Mouse (Mus musculus) embryonic facial prominence, embryonic 14.5 days (tissue): ENCODE data around the gene Vdac2. TPM values are rescaled to one million over a fixed set of nuclear protein-coding genes. Genes with fewer than 3 reads are reported as not detected.

Source experiments
- ATAC-seq: fragments of 200-750 bp; cut with Nextera tagmentation; 2 replicates; pipeline ENCODE4 v1.8.0; 2017; ENCODE audit warnings: low read depth, moderate number of reproducible peaks, moderate TSS enrichment
- DNase-seq: peaks from one replicate; pipeline ENCODE4 v3.0.0-alpha.2; 2015; ENCODE audit warnings: low spot score
- H3K27ac ChIP-seq: fragments of 300-500 bp; sonication (generic); replicated peaks from 2 replicates; pipeline ENCODE4 v1.5.1; 2014; ENCODE audit warnings: low read depth, mild to moderate bottlenecking, low read length, moderate library complexity
- H3K27me3 ChIP-seq: fragments of 300-500 bp; sonication (generic); replicated peaks from 2 replicates; pipeline ENCODE4 v1.6.1; 2014; ENCODE audit warnings: low read length; ENCODE audit not compliant: control insufficient read depth, insufficient read depth
- H3K36me3 ChIP-seq: fragments of 300-500 bp; sonication (generic); 2 replicates; pipeline ENCODE4 v1.6.1; 2014; ENCODE audit warnings: low read length, mixed read lengths; ENCODE audit not compliant: control insufficient read depth, insufficient read depth
- H3K4me1 ChIP-seq: fragments of 300-500 bp; sonication (generic); 2 replicates; pipeline ENCODE4 v1.6.1; 2014; ENCODE audit warnings: antibody characterized with exemption, low read length; ENCODE audit not compliant: control insufficient read depth, insufficient read depth
- H3K4me2 ChIP-seq: fragments of 300-500 bp; sonication (generic); 2 replicates; pipeline ENCODE4 v1.6.1; 2014; ENCODE audit warnings: low read depth, mild to moderate bottlenecking, low read length, moderate library complexity, mixed read lengths
- H3K4me3 ChIP-seq: fragments of 300-500 bp; sonication (generic); 2 replicates; pipeline ENCODE4 v1.5.1; 2014; ENCODE audit warnings: low read depth, mild to moderate bottlenecking, low read length
- H3K9ac ChIP-seq: fragments of 300-500 bp; sonication (generic); 2 replicates; pipeline ENCODE4 v1.6.1; 2014; ENCODE audit warnings: low read depth, mild to moderate bottlenecking, low read length, moderate library complexity, mixed read lengths
- H3K9me3 ChIP-seq: fragments of 300-500 bp; sonication (generic); 2 replicates; pipeline ENCODE4 v1.6.1; 2016; ENCODE audit warnings: low read length; ENCODE audit not compliant: control insufficient read depth
- WGBS: fragments of 180-500 bp; shearing (Covaris S2); extraction: QIAGEN DNeasy Blood & Tissue Kit; methylation state at CpG from one replicate; pipeline ENCODE4 v1.1.7; 2014; 5-methylcytosine and 5-hydroxymethylcytosine counted together
- polyA plus RNA-seq: library from polyadenylated mRNA; unstranded; fragments of >200 nt; fragmentation: Nextera tagmentation; extraction: Ambion mirVana; gene quantifications from 2 replicates; pipeline ENCODE4 v1.2.1, GENCODE M21; 2014

Gene Vdac2
- polyA plus RNA-seq, 1 experiment from 2014 or later = 260 TPM

DNA sequence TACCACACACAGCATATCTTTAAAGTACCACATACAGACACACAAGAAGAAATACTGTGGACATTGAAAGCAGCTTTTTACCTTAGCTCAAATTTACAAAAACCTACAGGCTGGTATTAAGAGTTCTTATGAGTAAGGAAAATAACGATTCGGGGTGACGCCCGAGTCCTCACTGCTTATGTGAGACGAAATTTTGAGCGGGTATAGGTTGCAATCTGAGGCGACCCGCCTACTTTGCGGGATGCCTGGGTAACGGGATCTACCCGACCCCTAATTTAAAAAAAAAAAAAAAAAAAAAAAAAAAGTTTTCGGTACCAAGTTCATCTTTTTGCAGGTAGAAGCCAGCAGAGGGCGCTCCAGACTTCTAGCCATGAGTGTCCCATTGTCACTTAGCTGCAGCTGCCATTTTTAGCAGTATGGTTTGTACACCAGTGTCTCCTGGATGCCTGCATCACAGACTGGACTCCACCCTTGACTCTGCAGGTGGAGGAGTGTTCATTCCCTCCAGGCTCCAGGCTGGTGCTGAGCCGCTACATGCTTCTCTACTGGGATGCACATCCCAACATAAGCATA lies 12.4 kb upstream of the Vdac2 start:
- 21% methylated on average over 13 of the region's 14 CpGs for WGBS
- H3K9ac ChIP-seq = no peak overlapping the region
- no peak overlapping the region for H3K27ac ChIP-seq
- H3K4me1 ChIP-seq = no peaks in the 10 kb centered on the region
- H3K9me3 ChIP-seq = no peaks in the 10 kb centered on the region
- H3K4me2 ChIP-seq = no peak overlapping the region
- ATAC-seq = no peak
- peak; percentile 77 for DNase-seq
- no peaks in the 10 kb centered on the region for H3K27me3 ChIP-seq
- no peaks in the 10 kb centered on the region for H3K36me3 ChIP-seq
- H3K4me3 ChIP-seq = no peak overlapping the region

DNA sequence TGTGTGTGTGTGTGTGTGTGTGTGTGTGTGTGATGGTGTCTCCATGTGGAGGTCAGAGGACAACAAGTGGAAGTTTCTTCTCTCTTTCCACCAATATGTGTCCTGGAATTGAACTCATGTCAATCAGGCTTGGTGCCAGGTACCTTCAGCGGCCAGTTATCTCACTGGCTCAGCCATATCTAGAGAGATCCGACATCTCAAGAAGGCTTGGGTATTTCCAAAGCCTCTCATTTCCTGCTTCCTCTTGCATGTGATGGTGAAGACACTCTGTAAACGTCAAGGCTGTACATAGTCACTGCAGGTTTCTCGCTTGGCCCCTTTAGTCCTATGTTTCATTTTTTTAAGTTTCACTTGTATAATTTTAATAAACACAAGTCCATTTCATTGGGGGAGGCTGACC lies 11.8 kb upstream of the Vdac2 start:
- 82% methylated on average over 4 of the region's 4 CpGs for WGBS
- Histone ChIP-seq H3K9me3 (no peaks in the 10 kb centered on the region), H3K4me1 (no peaks in the 10 kb centered on the region), H3K4me2 (no peak overlapping the region), H3K36me3 (no peaks in the 10 kb centered on the region), H3K27me3 (no peaks in the 10 kb centered on the region), H3K4me3 (no peak overlapping the region), H3K27ac (no peak overlapping the region), H3K9ac (no peak overlapping the region)
- ATAC-seq (no peak), DNase-seq (no peak)

DNA sequence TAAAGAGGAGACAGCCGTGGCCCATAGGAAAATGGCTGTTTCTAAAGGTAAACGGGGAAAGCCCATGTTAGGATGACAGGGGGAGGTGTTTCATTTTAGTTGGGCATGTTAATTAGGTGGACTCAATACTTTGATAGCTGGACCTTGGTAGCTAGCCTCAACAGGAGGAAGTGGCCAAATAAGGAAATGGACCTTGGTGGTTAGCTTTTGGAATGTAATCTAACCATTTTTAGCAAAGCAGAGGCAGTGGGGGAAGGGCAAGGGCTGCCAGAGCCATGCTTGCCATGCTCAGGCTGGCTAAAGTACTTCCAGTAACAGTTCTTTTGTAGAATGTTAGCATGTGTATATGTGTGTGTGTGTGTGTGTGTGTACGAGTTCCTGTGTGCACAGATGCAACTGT lies 11.2 kb upstream of the Vdac2 start:
- H3K9ac ChIP-seq = no peak overlapping the region
- no peak overlapping the region for H3K27ac ChIP-seq
- no peaks in the 10 kb centered on the region for H3K4me1 ChIP-seq
- H3K27me3 ChIP-seq = no peaks in the 10 kb centered on the region
- no peak overlapping the region for H3K4me2 ChIP-seq
- ATAC-seq (no peak), DNase-seq (no peak)
- no peaks in the 10 kb centered on the region for H3K36me3 ChIP-seq
- no peaks in the 10 kb centered on the region for H3K9me3 ChIP-seq
- 91% methylated on average over 3 of the region's 3 CpGs for WGBS
- no peak overlapping the region for H3K4me3 ChIP-seq

DNA sequence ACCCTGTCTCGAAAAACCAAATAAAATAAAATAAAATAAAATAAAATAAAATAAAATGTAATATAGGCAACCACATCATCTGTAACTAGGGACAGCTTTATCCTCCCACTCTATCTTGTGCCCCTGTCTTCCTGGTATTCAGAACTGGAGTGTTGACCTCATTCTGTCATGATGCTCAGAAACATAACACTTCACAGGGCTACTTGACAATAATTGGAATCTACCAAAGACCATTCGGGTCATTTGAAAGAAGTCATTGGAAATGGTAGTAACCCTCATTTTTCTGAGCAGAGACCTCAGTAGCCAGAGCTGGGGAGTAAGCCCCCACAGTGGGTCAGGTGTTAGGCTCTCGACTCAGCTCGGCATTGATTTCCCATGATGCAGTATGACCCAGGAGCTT lies 10.4 kb upstream of the Vdac2 start:
- Histone ChIP-seq H3K9ac (no peak overlapping the region), H3K4me3 (no peak overlapping the region), H3K9me3 (no peaks in the 10 kb centered on the region), H3K4me1 (no peaks in the 10 kb centered on the region), H3K4me2 (no peak overlapping the region), H3K27me3 (no peaks in the 10 kb centered on the region), H3K36me3 (no peaks in the 10 kb centered on the region), H3K27ac (no peak overlapping the region)
- WGBS = 88% methylated on average over 4 of the region's 4 CpGs
- DNase-seq = no peak
- ATAC-seq = no peak

DNA sequence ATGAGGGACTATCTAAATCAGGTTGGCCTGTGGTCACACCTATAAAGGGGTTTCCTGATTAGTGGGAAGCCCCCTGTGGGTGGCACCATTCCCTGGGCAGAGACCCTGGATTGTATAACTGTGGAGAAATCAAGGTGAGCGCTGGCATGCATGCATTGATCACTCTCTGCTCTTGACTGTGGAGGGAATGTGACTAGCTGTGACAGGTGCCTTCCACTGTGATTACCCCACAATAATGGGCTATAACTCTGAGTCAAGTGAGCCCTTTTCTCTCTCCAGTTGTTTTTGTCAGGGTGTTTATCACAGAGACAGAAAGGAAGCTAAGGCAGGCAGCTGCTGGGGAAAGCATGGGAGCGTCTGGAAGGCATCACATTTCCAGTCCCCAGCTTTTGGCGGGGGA lies 8.8 kb upstream of the Vdac2 start:
- Histone ChIP-seq H3K9ac (no peak overlapping the region), H3K4me2 (no peak overlapping the region), H3K9me3 (no peaks in the 10 kb centered on the region), H3K27me3 (no peaks in the 10 kb centered on the region), H3K4me1 (no peaks in the 10 kb centered on the region), H3K4me3 (no peak overlapping the region), H3K36me3 (no peaks in the 10 kb centered on the region), H3K27ac (no peak overlapping the region)
- ATAC-seq (no peak), DNase-seq (no peak)
- WGBS = 53% methylated on average over 3 of the region's 3 CpGs

DNA sequence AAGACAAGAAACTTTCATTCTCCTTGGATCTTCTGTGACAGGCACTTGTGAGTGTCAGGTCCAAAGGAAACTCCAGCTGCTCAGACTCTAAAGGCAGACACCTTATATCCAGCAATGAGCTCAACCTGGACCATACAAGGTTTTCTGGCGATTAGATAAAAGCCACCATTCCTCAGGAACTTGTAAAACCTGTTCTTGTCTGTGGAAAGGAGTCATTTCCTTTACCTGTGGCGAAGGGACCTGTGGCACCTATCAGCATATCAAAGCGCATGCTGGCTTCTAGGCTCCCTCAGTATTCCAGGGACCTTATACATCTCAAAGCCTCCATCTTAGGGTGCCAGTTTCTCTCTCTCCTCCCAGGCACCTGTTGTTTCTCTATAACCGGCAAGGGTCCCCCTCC lies 7.6 kb upstream of the Vdac2 start:
- ATAC-seq (no peak; the same call in 1 of the 2 replicates), DNase-seq (no peak)
- Histone ChIP-seq H3K4me3 (no peak overlapping the region), H3K4me1 (no peaks in the 10 kb centered on the region), H3K9ac (no peak overlapping the region), H3K9me3 (no peaks in the 10 kb centered on the region), H3K36me3 (no peaks in the 10 kb centered on the region), H3K4me2 (no peak overlapping the region), H3K27ac (no peak overlapping the region), H3K27me3 (no peaks in the 10 kb centered on the region)
- 43% methylated on average over 4 of the region's 4 CpGs for WGBS

DNA sequence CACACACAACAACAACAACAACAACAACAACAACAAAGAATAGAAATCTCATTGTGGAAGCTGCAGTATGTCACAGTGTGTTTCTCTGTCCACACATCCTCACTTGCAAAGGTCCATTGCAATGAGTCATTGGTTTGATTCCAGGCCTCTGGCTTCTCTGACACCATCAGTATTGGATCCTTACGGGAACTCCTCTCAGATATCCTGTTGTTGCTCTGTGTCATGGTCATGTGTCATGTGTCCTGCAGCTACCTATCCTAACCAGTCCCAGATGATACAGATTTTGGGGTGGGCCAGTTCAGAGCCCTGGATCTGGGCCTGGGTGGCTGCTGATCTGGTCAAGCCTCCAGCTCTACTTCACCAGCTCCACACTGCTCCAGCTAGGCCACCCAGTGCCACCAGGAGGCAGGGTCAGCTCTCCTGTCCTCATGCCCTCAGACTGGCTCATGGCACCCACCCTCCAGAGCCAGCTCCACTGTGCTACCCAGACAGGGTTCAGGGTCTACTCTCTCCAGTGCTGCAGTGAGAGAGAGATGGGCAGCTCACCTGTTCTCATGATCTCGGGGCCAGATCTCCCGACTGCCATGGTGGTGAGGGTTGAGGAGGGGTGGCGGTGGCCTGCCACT lies 4.0 kb upstream of the Vdac2 start:
- Histone ChIP-seq H3K27ac (no peak overlapping the region), H3K4me1 (peaks cover 6% of the 10 kb centered on the region; the same call in 1 of the 2 replicates), H3K4me2 (no peak overlapping the region), H3K9me3 (no peaks in the 10 kb centered on the region), H3K36me3 (no peaks in the 10 kb centered on the region), H3K9ac (no peak overlapping the region), H3K27me3 (no peaks in the 10 kb centered on the region), H3K4me3 (no peak overlapping the region)
- DNase-seq = no peak
- no peak for ATAC-seq
- 87% methylated on average over 4 of the region's 4 CpGs for WGBS

DNA sequence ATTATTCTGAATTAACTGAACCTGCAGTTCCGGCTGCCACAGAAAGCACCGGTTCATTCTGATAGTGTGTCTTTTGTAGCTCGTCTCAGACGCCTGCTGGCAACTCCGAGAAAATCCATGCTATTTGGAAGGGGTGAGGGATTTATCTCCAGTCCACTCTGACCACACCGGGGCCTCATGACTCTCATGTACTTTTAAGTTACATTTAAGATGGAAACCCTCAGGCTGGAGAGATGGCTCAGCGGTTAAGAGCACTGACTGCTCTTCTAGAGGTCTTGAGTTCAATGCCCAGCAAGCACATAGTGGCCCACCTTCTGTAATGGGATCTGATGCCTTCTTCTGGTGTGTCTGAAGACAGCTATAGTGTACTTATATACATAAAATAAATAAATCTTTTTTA lies 2.7 kb upstream of the Vdac2 start:
- Histone ChIP-seq H3K4me3 (no peak overlapping the region), H3K27ac (no peak overlapping the region), H3K4me2 (no peak overlapping the region), H3K9me3 (no peaks in the 10 kb centered on the region), H3K9ac (no peak overlapping the region), H3K36me3 (no peaks in the 10 kb centered on the region), H3K4me1 (peaks cover 6% of the 10 kb centered on the region; the same call in 1 of the 2 replicates), H3K27me3 (no peaks in the 10 kb centered on the region)
- WGBS = 76% methylated on average over 7 of the region's 7 CpGs
- DNase-seq (no peak), ATAC-seq (no peak)

DNA sequence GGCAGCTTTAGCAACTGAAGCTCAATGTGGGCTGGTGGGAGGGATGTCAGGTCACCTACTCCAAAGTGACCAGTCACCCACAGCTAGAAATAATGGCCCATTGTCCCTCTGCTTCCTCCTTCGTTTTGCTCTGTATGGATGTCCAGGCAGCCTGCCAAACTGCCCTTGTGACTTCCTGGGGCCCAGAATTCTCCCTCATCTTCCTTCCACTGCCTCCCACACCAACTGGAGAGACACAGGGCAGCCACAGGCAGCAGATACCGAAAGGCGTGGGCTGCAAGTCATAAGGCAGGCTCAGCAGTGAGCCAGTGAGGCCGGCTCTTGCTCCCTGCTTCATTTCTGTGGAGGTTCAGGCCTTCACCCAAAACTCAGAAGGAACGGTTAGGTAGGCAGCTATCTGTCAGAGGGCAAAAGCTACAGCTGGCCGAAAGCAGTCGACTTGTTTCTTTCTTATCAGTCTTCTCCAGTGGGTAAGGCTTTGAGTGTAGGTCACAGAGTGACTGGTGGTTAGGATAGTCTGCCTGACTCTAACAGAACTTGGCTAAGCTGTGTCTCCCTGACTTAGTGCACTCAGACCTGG lies 2.2 kb upstream of the Vdac2 start:
- ATAC-seq = no peak; the same call in 1 of the 2 replicates
- H3K9ac ChIP-seq = 0 out of 2 replicates have a peak overlapping the region, but pooled peaks have one; percentile 30
- no peaks in the 10 kb centered on the region for H3K9me3 ChIP-seq
- no peak overlapping the region for H3K4me3 ChIP-seq
- WGBS = 61% methylated on average over 7 of the region's 7 CpGs
- peak; percentile 66 for DNase-seq
- H3K4me1 ChIP-seq = peaks cover 6% of the 10 kb centered on the region; the same call in 1 of the 2 replicates
- no peaks in the 10 kb centered on the region for H3K27me3 ChIP-seq
- peak overlapping the region; percentile 72 for H3K27ac ChIP-seq
- H3K36me3 ChIP-seq = no peaks in the 10 kb centered on the region
- H3K4me2 ChIP-seq = no peak overlapping the region
